Mouse (Mus musculus) left cerebral cortex, adult 2 months (tissue): ENCODE results near the gene Bcl2. TPM values are rescaled to one million over a fixed set of nuclear protein-coding genes. Genes with fewer than 3 reads are reported as not detected.
A peak's percentile ranks its signal among the peaks of the same experiment; 100 is the strongest.

ENCODE experiments used
- DNase-seq, 2 experiments: peaks; one replicate each; pipeline ENCODE4 v3.0.0; 2021 to 2022; ENCODE audit warnings: low spot score in 2 of 2, mixed read lengths in 1 of 2; ENCODE audit errors: extremely low spot score in 1 of 2
- H3K27ac ChIP-seq: fragments of 200-600 bp; 2 replicates; pipeline ENCODE4 v1.8.1; 2022
- H3K4me3 ChIP-seq: fragments of 200-600 bp; 2 replicates; pipeline ENCODE4 v1.8.1; 2022
- CTCF ChIP-seq: fragments of 200-600 bp; IDR thresholded peaks from 2 replicates; pipeline ENCODE4 v1.8.1; 2022; ENCODE audit warnings: antibody characterized with exemption, mild to moderate bottlenecking, moderate library complexity
- intact Hi-C: fragments of 180-260 bp; cut with DNase I; formaldehyde crosslinking; loops from one replicate; pipeline ENCODE4 v1.15.1; 2025
- long read RNA-seq, 2 experiments: library from polyadenylated mRNA; stranded (forward); transcript quantifications; one replicate each; pipeline ENCODE4 v2.0.0; 2021; ENCODE audit warnings: borderline mapping rate in 2 of 2
- total RNA-seq, 2 experiments: library from RNA; stranded (reverse); gene quantifications; 2 replicates each; pipeline ENCODE4 v1.2.3; 2021

The Bcl2 gene
- 10 to 100 TPM; 14.5 to 17.5 TPM for total RNA-seq
- long read RNA-seq, experiment 1, full-length matches to known transcripts, result 23 of 24 reads
- long read RNA-seq, experiment 1, partial matches to known transcripts, result 0 of 24 reads
- long read RNA-seq, experiment 1, other reads (novel, unspliced or antisense), result 1 of 24 reads
- long read RNA-seq, experiment 2, full-length matches to known transcripts, result 16 of 20 reads
- long read RNA-seq, experiment 2, partial matches to known transcripts, result 0 of 20 reads
- long read RNA-seq, experiment 2, other reads (novel, unspliced or antisense), result 4 of 20 reads

DNA sequence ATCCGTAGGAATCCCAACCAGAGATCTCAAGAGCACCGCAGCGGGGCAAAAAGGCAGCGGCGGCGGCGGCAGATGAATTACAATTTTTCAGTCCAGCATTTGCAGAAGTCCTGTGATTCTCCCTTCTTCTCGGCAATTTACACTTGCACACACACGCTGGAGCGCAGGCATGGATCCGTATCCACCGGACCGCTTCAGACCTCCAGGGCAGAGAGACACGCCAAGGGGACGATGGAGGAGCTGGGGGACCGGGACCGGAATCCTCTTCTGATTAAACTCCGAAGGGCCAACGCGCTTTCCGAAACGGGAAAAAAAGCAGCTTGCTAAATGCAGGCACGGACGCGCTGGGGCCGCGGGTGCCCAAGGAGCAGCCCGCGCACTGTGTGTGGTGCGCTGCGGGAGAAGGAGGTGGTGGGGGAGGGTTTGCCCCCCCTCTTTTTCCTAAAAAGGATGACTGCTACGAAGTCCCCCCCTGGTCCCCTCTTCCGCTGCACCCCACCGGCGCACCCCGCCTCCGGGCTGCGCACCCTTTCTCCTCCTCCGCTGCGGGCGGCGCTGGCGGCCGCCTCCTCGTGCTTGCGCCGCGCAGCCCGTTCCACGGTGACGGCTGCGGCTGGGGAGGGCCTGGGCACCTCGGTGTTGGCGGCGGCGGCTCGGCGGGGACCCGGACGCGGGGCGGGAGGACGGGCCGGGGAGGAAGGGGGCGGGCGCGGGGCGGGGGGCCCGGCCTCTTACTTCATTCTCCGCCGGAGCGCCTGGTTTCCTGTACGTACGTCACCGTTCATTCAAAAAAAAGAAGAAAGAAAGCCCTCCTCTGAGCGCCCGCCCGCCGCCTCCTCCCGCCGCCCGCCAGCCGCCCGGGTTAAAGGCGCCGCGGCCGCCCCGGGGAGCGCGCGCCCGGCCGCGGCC is at the start of gene Bcl2:
Gene Bcl2, minus strand, starts transcription at position 654 of the 909 bp plus-strand sequence.
- peak; percentile 77 to 78 for DNase-seq
- no peak for TF ChIP-seq CTCF
- H3K27ac ChIP-seq, result peak within 1 kb of the TSS; percentile 89
- H3K4me3 ChIP-seq, result peak within 1 kb of the TSS; percentile 84
- intact Hi-C loops, result loop anchor here (2.0 to 10.0 kb wide), 4 partner anchors 85 to 649 kb away; partner anchors contain the start of gene Phlpp1

DNA sequence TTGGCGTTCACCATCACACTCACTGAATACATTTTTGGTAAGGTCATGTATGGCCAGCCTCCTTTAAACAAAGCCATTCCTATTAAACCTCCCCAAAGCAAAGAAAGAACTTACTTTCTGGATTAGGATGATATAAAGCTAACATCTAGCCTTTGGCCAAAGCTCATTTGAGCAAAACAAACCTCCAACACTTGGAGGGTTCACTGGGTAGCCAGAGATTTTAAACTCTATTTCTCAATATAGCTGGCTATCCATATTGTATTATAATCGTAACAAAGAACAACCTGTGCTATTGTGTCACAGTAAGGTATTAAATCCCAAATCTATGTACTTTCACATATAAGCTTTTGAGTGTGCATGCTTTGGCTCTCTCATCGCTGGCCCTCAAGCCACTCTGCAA is 46.7 kb upstream of the Bcl2 start:
- no peak for DNase-seq
- Histone ChIP-seq H3K4me3 (no peak overlapping the region), H3K27ac (no peak overlapping the region)
- TF ChIP-seq CTCF, result no peak
- intact Hi-C loops, result loop anchor here (5.0 kb wide), 1 partner anchor 37 kb away; the partner anchor contains the start of gene Vps4b

DNA sequence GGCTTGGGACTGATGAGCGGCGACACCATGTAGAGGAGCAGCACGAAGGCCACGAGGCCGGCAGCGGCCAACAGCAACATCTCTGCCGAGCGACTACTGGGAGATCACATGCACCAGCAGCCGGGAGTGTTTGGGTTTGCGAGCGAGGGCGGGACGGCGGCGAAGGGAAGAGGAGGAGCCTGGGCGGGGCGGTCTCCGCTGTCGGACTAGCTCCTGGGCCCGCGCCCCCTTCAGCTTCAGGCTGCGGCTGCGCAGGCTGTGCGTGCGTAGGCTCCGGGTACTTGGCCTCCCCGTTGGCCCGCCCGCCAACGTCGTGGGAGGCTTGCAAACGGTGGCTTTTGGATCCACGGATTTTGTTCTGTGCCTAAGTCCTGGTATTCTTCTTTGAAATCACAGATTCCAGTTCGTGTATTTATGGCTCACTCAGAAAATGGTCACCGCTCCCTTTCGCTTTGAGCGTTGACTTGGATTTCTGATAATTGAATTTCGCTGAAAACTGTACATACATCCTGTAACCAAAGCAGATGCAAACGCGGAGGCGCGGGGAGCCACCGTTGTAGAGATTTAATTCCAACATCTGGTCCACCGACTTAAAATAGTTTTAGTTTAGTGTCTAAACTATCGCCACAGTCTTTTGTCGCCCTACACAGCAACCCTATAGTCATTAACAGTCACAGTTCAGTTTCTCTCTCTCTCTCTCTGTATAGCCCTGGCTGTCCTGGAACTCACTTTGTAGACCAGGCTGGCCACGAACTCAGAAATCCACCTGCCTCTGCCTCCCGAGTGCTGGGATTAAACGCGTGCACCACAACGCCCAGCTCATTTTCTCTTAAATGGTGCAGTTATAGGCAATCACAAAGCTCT is 45.7 kb upstream of the Bcl2 start, which contains the start of gene Kdsr:
Gene Kdsr, minus strand, starts transcription at position 156 of the 864 bp plus-strand sequence.
- DNase-seq, result peak; percentile 97
- intact Hi-C loops, result loop anchor here (2.0 to 5.0 kb wide), 2 partner anchors 37 to 43 kb away; partner anchors contain the start of gene Vps4b
- no peak; the same call in 1 of the 2 replicates for TF ChIP-seq CTCF
- H3K27ac ChIP-seq, result peak within 1 kb of the TSS; percentile 82
- H3K4me3 ChIP-seq, result peak within 1 kb of the TSS; percentile 98

DNA sequence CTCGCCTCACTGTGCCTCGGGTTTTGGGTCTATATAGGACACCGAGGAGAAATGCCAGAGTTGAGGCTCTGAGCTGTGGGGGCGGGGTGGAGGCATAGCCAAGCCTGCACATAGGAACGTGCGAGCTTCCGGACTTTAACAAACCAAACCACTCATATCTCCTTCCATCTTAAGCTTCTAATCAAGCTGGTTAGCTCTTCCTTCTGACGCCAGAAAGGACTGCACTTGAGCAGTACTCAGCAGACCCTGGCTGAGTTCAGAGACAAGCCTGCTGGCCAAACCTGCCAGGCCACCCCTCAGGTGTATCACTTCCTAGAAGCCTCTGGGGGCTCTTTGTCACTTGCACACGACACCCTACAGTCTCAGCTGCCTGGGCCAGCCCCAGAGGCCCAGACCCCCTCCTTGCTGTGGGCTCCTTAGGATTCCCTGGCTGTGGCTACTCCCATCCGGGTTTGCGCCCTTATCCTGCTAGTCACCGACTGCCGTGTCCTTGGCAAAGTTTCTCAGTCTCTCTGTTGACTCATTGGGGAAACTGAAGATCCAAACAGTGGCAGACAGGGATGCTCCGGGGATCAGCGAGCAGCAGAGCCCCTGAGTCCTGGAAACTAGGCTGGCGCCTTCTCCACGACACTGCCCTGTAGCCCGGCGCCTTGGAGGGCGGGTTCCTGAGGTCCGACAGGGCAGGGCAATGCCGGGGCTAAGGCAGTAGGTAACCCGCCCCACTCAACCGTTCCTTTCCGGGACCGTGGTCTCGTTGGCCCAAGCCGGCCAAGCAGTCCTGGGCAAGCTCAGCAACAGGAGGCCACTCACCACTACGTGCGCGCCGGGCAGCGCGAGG is 44.9 kb upstream of the Bcl2 start:
- intact Hi-C loops, result loop anchor here (2.0 kb wide), 1 partner anchor 42 kb away; no protein-coding TSS in a partner anchor
- peak overlapping the region; percentile 82 for H3K27ac ChIP-seq
- no peak for TF ChIP-seq CTCF
- peak overlapping the region; percentile 98 for H3K4me3 ChIP-seq
- peak; percentile 24 to 29 for DNase-seq

DNA sequence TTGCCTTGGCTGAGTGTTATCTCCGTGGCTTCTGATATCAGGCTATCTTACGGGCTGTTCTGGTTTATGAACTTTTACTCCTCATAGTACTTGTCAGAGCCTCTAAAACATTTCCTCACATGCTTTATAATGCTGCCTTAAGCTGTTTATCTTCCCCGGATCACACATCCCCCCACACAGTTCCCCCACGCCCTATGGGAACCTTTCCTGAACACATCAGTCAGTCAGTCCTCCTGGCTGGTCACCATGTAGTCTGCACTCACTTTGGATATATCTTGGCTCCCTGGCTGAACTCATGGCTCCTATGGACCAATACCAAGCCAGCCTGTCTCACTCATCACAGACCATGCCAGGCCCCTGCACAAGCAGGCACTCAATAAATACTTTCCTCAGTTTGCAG is 42.6 kb upstream of the Bcl2 start:
- Histone ChIP-seq H3K4me3 (no peak overlapping the region), H3K27ac (no peak overlapping the region)
- intact Hi-C loops, result no loop called here
- DNase-seq, result no peak
- TF ChIP-seq CTCF, result no peak

DNA sequence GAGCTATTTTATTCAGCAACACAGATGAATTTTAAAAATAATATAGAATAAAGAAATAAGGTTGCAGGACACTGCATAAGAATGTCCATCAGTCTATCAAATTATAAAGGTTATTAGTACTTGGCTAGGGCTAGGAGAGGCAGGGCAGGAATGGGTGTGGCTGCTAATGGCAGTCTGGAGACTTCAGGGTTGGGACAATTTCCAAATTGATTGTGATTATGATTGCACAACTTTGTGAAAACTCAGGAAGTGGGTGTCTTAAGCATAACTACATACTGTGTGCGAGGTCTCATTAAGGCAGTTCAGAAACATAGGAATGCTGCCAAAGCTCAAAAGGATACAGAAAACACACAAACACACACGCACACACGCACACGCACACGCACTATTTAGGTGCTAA is 37.9 kb upstream of the Bcl2 start:
- no peak overlapping the region for H3K4me3 ChIP-seq
- DNase-seq, result no peak
- no peak for TF ChIP-seq CTCF
- intact Hi-C loops, result no loop called here
- H3K27ac ChIP-seq, result no peak overlapping the region

DNA sequence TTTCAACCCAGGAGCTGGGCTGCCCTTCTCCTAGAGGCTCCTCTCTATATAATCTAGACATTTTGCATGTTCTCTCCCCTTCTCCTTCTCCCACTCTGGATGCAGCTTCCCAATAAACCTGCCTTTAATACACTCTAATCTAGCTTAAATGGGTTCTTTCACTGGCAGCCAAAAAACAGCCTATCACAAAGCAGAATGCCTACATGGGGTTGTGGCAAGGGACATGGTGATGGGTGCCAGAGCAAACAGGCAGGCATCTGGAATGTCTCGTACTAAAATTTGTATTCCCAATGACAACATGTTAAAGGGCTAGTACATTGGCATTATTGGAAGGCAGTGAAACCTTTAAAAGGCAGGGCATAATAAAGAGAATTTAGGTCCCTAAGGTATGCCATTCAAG is 36.6 kb upstream of the Bcl2 start:
- DNase-seq, result no peak
- H3K4me3 ChIP-seq, result no peak overlapping the region
- H3K27ac ChIP-seq, result no peak overlapping the region
- TF ChIP-seq CTCF, result no peak
- intact Hi-C loops, result no loop called here

DNA sequence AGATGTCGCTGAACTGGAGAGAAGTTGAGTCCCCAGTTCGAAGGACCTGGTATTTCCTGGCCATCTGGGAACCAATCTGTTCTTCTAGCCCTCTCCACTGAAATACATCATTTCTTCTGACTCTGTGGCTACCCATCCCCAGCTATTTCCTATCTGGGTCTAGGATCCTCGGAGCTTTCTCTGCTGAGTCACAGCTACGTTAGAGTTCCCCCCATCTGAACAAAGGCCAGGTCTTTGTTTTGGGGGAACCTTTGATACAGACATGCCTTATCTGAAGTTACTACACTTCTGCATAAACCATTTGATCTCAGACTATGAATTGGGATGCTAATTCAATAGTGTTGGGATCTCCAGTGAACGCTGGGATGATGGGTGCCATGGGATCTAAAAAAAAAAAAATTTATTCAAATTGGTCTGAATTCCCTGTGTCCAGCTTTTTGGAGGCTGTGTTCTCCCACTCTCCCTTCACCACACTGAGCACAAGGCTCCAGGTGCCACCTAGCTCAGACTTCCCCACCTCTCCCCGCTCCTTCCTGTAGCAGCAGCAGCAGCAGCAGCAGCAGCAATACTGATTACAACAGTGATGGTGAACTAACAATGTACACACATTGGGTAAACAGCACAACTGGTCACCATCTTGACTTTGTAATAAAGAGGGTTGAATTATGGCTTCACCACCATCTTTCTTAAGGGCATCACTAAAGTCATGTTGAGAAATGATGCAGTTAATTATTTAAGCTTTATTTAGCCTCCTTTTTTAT is 34.7 kb upstream of the Bcl2 start:
- intact Hi-C loops, result no loop called here
- H3K27ac ChIP-seq, result no peak overlapping the region
- no peak for DNase-seq
- no peak for TF ChIP-seq CTCF
- no peak overlapping the region for H3K4me3 ChIP-seq

DNA sequence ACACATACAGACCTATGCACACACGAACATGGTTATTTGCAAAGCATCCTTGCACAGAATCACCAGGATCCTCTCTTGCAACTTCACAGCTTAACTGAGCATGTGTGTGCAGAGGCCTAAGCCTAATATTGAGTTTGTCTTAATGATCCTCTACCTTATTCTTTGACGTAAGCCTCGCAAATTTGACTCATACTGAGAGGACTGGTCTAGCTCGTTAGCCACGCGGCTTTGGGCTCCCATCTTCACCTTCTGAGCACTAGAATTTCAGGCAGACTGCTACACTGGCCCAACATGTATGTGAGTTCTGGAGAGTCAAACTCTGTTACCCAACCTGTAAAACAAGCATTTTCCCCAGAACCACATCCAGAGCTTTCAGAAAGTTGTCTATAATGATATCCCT is 28.9 kb upstream of the Bcl2 start:
- Histone ChIP-seq H3K27ac (no peak overlapping the region), H3K4me3 (no peak overlapping the region)
- DNase-seq, result no peak
- intact Hi-C loops, result no loop called here
- TF ChIP-seq CTCF, result no peak

DNA sequence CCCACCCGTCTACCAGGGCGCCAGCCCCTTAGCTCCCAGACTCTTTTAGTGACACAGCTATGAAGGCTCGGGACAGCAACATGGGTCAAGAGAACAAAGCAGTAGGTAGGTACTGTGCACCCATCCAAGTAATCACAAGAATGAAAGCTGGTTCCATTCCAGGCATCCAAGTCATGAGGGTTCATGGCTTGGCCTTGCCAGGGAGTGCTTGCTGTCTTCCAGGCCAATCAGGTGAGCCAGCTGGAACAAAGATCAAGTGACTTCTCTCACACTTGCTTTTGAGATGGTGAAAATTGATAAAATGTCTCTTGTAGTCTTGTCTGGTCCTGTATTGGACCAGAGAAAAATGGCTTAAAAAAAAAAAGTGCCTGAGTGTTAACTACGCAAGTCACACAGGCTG is 26.7 kb upstream of the Bcl2 start:
- TF ChIP-seq CTCF, result no peak
- Histone ChIP-seq H3K4me3 (no peak overlapping the region), H3K27ac (no peak overlapping the region)
- intact Hi-C loops, result no loop called here
- DNase-seq, result no peak
